Mouse (Mus musculus) limb, embryonic 14.5 days (tissue): ENCODE results near the gene Amz1. TPM values are rescaled to one million over a fixed set of nuclear protein-coding genes. Genes with fewer than 3 reads are reported as not detected.

Experiments
- ATAC-seq: fragments of 200-750 bp; cut with Nextera tagmentation; 2 replicates; pipeline ENCODE4 v1.8.0; 2017; ENCODE audit warnings: low read depth, moderate number of reproducible peaks, moderate TSS enrichment; ENCODE audit not compliant: low FRiP score
- DNase-seq: peaks from one replicate; pipeline ENCODE4 v3.0.0-alpha.2; 2015; ENCODE audit warnings: low spot score
- H3K27ac ChIP-seq: fragments of 300-500 bp; sonication (generic); replicated peaks from 2 replicates; pipeline ENCODE4 v1.5.1; 2014; ENCODE audit warnings: low read depth, mild to moderate bottlenecking, low read length, moderate library complexity, mixed read lengths
- H3K27me3 ChIP-seq: fragments of 300-500 bp; sonication (generic); 2 replicates; pipeline ENCODE4 v1.6.1; 2014; ENCODE audit warnings: low read length, mixed read lengths; ENCODE audit not compliant: control insufficient read depth, insufficient read depth
- H3K36me3 ChIP-seq: fragments of 300-500 bp; sonication (generic); 2 replicates; pipeline ENCODE4 v1.6.1; 2014; ENCODE audit warnings: mild to moderate bottlenecking, low read length, moderate library complexity, mixed read lengths; ENCODE audit not compliant: control insufficient read depth, insufficient read depth
- H3K4me1 ChIP-seq: fragments of 300-500 bp; sonication (generic); 2 replicates; pipeline ENCODE4 v1.6.1; 2014; ENCODE audit warnings: antibody characterized with exemption, low read length, mixed read lengths; ENCODE audit not compliant: control insufficient read depth, insufficient read depth
- H3K4me2 ChIP-seq: fragments of 300-500 bp; sonication (generic); replicated peaks from 2 replicates; pipeline ENCODE4 v1.6.1; 2014; ENCODE audit warnings: low read depth, mild to moderate bottlenecking, low read length, moderate library complexity; ENCODE audit not compliant: severe bottlenecking
- H3K4me3 ChIP-seq: fragments of 300-500 bp; sonication (generic); replicated peaks from 2 replicates; pipeline ENCODE4 v1.5.1; 2014; ENCODE audit warnings: low read length
- H3K9ac ChIP-seq: fragments of 300-500 bp; sonication (generic); 2 replicates; pipeline ENCODE4 v1.6.1; 2014; ENCODE audit warnings: mild to moderate bottlenecking, low read depth, low read length, moderate library complexity; ENCODE audit not compliant: severe bottlenecking
- H3K9me3 ChIP-seq: fragments of 300-500 bp; sonication (generic); 2 replicates; pipeline ENCODE4 v1.6.1; 2016; ENCODE audit warnings: low read length; ENCODE audit not compliant: control insufficient read depth
- POLR2A ChIP-seq: fragments of 200-500 bp; IDR thresholded peaks from 2 replicates; pipeline ENCODE4 v1.8.0; 2012; ENCODE audit warnings: inconsistent platforms, mild to moderate bottlenecking, moderate library complexity, borderline replicate concordance; ENCODE audit not compliant: insufficient read depth, insufficient read length; ENCODE audit errors: extremely low read depth
- WGBS: fragments of 180-500 bp; shearing (Covaris S2); extraction: QIAGEN DNeasy Blood & Tissue Kit; methylation state at CpG from one replicate; pipeline ENCODE4 v1.1.7; 2014; 5-methylcytosine and 5-hydroxymethylcytosine counted together
- polyA plus RNA-seq, 2 experiments: library from polyadenylated mRNA; depleted of rRNA in 1 of 2; stranded (reverse) in 1 of 2; unstranded in 1 of 2; fragments of >200 nt; fragmentation: Nextera tagmentation in 1 of 2; extraction: Ambion mirVana in 1 of 2; gene quantifications; 2 replicates each; pipeline versions ENCODE4 v1.2.1 to v1.2.3; 2012 to 2014

Gene Amz1
- polyA plus RNA-seq, 2 experiments: 1.1 TPM

DNA sequence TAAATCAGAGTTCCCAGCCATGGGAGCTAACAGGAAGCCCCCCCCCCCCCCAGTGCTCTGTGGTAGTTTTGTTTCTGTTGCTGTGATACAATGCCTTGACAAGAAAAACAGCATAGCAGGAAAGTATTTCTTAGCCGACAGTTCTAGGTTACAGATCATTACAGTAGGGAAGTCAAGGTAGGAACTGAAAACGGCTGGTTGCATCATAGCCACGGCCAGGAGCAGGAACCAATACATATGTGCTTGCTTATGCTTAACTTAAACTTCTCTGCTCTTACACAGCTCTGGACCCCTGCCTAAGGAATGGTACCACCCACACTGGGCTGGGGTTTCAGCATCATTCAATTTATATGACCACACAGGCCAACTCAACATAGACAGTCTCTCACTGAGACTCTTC is 9.4 kb downstream of the Amz1 start:
- no peak overlapping the region for H3K9ac ChIP-seq
- H3K27me3 ChIP-seq: peaks cover 26% of the 10 kb centered on the region; the same call in 1 of the 2 replicates
- 58% methylated on average over 3 of the region's 3 CpGs for WGBS
- ATAC-seq (no peak), DNase-seq (no peak)
- no peaks in the 10 kb centered on the region for H3K36me3 ChIP-seq
- H3K4me3 ChIP-seq: no peak overlapping the region
- no peak overlapping the region for H3K27ac ChIP-seq
- H3K4me1 ChIP-seq: no peaks in the 10 kb centered on the region
- no peaks in the 10 kb centered on the region for H3K9me3 ChIP-seq
- no peak overlapping the region for H3K4me2 ChIP-seq
- TF ChIP-seq POLR2A: no peak

GRCm38 (mm10) chr5:140735297-140735696 is 11.4 kb downstream of the Amz1 start:
- no peak overlapping the region for H3K27ac ChIP-seq
- DNase-seq (no peak), ATAC-seq (no peak; the same call in 1 of the 2 replicates)

GRCm38 (mm10) chr5:140736166-140736565 is 12.2 kb downstream of the Amz1 start:
- H3K9me3 ChIP-seq: no peaks in the 10 kb centered on the region
- H3K4me1 ChIP-seq: no peaks in the 10 kb centered on the region
- TF ChIP-seq POLR2A: no peak
- DNase-seq (no peak), ATAC-seq (no peak)
- 27% methylated on average over 10 of the region's 13 CpGs for whole genome bisulfite sequencing
- H3K27ac ChIP-seq: no peak overlapping the region
- 0 out of 2 replicates have a peak overlapping the region, but pooled peaks have one; percentile 29 for H3K4me3 ChIP-seq
- no peak overlapping the region for H3K9ac ChIP-seq
- no peaks in the 10 kb centered on the region for H3K36me3 ChIP-seq
- peaks cover 26% of the 10 kb centered on the region; the same call in 1 of the 2 replicates for H3K27me3 ChIP-seq
- H3K4me2 ChIP-seq: peak overlapping the region; percentile 44; the same call in 1 of the 2 replicates

More at GRCm38 (mm10) chr5:140735297-140735696, 11.4 kb downstream of the Amz1 start:
- no peaks in the 10 kb centered on the region for H3K4me1 ChIP-seq
- H3K4me3 ChIP-seq: peak overlapping the region; percentile 29
- H3K9ac ChIP-seq: peak overlapping the region; percentile 40
- TF ChIP-seq POLR2A: no peak
- no peaks in the 10 kb centered on the region for H3K36me3 ChIP-seq
- H3K27me3 ChIP-seq: peaks cover 26% of the 10 kb centered on the region; the same call in 1 of the 2 replicates
- 4% methylated on average over 17 of the region's 22 CpGs for WGBS
- no peaks in the 10 kb centered on the region for H3K9me3 ChIP-seq
- peak overlapping the region; percentile 44 for H3K4me2 ChIP-seq

- ATAC-seq (no peak), DNase-seq (no peak)
- no peak for TF ChIP-seq POLR2A
- WGBS: 82% methylated on average over 10 of the region's 12 CpGs
- no peak overlapping the region for H3K9ac ChIP-seq
- no peaks in the 10 kb centered on the region for H3K9me3 ChIP-seq
- no peak overlapping the region for H3K4me3 ChIP-seq
- no peak overlapping the region for H3K4me2 ChIP-seq
- no peaks in the 10 kb centered on the region for H3K4me1 ChIP-seq
- no peaks in the 10 kb centered on the region for H3K36me3 ChIP-seq
- H3K27me3 ChIP-seq: peaks cover 24% of the 10 kb centered on the region; the same call in 1 of the 2 replicates
- H3K27ac ChIP-seq: no peak overlapping the region
Observed at GRCm38 (mm10) chr5:140739813-140740212, 15.9 kb downstream of the Amz1 start.

- no peak overlapping the region for H3K4me3 ChIP-seq
- H3K4me2 ChIP-seq: no peak overlapping the region
- H3K27ac ChIP-seq: no peak overlapping the region
- no peak for DNase-seq
- no peaks in the 10 kb centered on the region for H3K4me1 ChIP-seq
- peaks cover 13% of the 10 kb centered on the region; the same call in 1 of the 2 replicates for H3K27me3 ChIP-seq
- H3K9me3 ChIP-seq: no peaks in the 10 kb centered on the region
- 66% methylated on average over 10 of the region's 11 CpGs for WGBS
- ATAC-seq: no peak
- no peak for TF ChIP-seq POLR2A
- H3K9ac ChIP-seq: no peak overlapping the region
- no peaks in the 10 kb centered on the region for H3K36me3 ChIP-seq
Observed at GRCm38 (mm10) chr5:140741040-140741439, 17.1 kb downstream of the Amz1 start.

GRCm38 (mm10) chr5:140741877-140742276 is 17.9 kb downstream of the Amz1 start:
- Histone ChIP-seq H3K9ac (no peak overlapping the region), H3K4me3 (no peak overlapping the region), H3K36me3 (no peaks in the 10 kb centered on the region), H3K4me1 (no peaks in the 10 kb centered on the region), H3K9me3 (no peaks in the 10 kb centered on the region), H3K27me3 (peaks cover 6% of the 10 kb centered on the region; the same call in 1 of the 2 replicates), H3K4me2 (no peak overlapping the region), H3K27ac (no peak overlapping the region)
- TF ChIP-seq POLR2A: no peak
- DNase-seq (no peak), ATAC-seq (no peak)
